Mouse (Mus musculus): ENCODE measurements around the gene 2010111I01Rik. TPM values are rescaled to one million over a fixed set of nuclear protein-coding genes. Genes with fewer than 3 reads are reported as not detected.
"Not testable (repeated sequence)": the region's sequence is repeated elsewhere in the genome, so short reads cannot be mapped to it uniquely, and the experiment has no call there.

The 2010111I01Rik gene
- total RNA-seq, 2 experiments from 2014 or later = 89.8 to 91.4 TPM

DNA sequence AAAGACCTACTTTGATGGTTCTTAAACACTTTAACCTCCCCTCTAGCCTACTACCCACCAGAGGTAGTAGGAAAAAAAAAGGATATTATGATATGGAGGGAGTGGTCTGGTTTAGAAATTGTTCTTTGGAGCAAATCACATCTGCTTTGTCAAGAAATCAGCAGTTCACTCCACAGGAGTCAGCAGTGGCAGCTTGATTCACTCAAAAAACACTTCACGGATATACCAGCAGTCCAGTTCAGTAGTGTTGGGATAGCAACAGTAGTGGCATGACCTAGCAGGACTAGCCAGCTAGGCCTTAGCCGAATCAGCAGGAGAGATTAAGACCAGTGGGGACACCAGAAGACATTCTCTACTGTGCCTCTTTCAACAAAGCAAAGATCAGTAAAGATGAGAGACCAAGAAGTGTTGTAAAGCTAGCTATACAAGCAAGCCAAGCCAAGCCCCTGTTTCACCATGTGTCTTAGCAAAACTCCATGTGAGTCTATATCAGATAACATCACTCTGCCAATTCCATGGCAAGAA lies 110.7 kb downstream of the 2010111I01Rik start:
- no peak for DNase-seq (ENCODE audit: low spot score in 2 of 2)
- no peak for TF ChIP-seq CTCF (conservative IDR thresholded peaks at IDR 0.05)
- no peak overlapping the region for H3K4me3 ChIP-seq
- H3K27ac ChIP-seq = no peak overlapping the region

DNA sequence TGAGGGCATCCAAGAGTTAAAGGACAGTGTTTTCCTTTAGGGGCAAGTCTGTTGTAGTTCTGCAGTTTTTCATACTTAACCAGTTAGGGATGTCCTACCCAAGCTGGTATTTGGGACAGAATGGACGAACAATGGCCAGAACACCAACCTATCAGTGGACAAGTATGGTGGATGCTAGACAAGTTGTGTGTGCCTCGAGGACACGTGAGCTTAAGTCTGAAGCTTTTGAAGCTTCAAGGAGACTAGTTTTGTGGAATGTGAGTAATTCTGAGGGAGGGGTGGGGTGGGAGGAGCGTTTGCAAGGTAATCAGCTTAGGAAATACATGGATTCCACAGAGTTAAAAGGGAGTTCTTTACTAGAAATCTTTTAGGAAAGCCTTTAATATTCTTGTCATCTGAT lies 115.5 kb downstream of the 2010111I01Rik start:
- no peak for DNase-seq (ENCODE audit: low spot score in 2 of 2)
- no peak for TF ChIP-seq CTCF (conservative IDR thresholded peaks at IDR 0.05)
- no peak overlapping the region for H3K27ac ChIP-seq

GRCm38 (mm10) chr13:63080823-63081222 lies 116.1 kb downstream of the 2010111I01Rik start:
- no peak for DNase-seq (ENCODE audit: low spot score in 2 of 2)
- no peak overlapping the region for H3K27ac ChIP-seq
- TF ChIP-seq CTCF (conservative IDR thresholded peaks at IDR 0.05) = no peak
- H3K4me3 ChIP-seq = no peak overlapping the region

More for the DNA sequence above, 115.5 kb downstream of the 2010111I01Rik start:
- H3K4me3 ChIP-seq = no peak overlapping the region

DNA sequence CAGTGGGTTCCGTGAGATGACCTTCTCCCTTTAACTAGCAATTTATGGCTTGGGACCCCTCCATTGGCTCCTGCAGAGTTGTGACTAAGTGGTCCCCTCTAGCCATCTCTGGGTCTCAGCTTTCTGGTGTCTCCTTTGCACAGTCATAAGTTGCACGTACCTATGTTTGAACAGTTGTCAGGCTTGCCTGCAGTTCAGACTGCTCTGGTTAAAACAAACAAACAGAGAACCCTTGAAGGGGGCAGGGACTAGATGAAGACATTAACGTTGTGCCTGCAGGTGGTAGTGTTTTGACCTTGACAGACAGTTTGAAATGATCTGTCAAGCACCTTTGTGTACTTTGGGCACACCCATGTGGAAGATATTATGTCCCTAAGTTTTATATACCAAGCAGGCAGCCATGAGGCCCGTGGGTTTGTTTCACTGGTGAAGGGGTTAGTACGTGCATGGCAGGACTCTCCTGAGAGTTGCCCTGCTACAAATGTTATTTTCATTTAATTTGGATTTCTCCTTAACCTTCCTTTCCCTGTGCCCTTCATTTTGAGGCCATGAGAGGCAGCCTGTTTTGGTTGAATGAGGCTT lies 118.0 kb downstream of the 2010111I01Rik start:
- no peak for DNase-seq (ENCODE audit: low spot score in 2 of 2)
- H3K4me3 ChIP-seq = no peak overlapping the region
- H3K27ac ChIP-seq = no peak overlapping the region
- TF ChIP-seq CTCF (conservative IDR thresholded peaks at IDR 0.05) = no peak

- not testable (repeated sequence) for H3K4me3 ChIP-seq; DNase-seq (ENCODE audit: low spot score in 2 of 2); H3K27ac ChIP-seq
Observed at GRCm38 (mm10) chr13:63083139-63083538, 118.4 kb downstream of the 2010111I01Rik start.

DNA sequence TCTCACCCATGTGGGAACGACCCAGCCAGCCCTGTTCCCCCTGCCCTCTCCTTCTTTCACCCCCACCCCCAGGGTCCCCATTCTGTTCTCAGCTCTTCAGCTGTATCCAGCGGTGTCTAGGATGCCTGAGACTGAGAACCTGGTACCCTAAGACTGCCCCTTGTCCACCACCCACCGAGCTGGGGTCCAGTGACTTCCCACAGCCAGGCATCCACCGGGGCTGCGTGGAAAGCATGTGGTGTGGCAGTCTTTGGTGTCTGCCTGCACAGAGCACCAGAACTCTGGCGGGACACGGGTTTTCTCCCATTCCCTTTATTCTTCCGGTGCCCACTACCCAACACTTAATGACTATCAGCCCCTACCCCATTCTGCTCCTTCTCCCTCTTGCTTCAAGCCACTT lies 119.0 kb downstream of the 2010111I01Rik start:
- DNase-seq (ENCODE audit: low spot score in 2 of 2) = no peak
- no peak overlapping the region for H3K27ac ChIP-seq
- TF ChIP-seq CTCF (conservative IDR thresholded peaks at IDR 0.05) = no peak
- H3K4me3 ChIP-seq = no peak overlapping the region

GRCm38 (mm10) chr13:63087865-63088683 lies 123.4 kb downstream of the 2010111I01Rik start:
- Histone ChIP-seq H3K27ac (peak overlapping the region; percentile 62), H3K4me3 (no peak overlapping the region)
- no peak for DNase-seq (ENCODE audit: low spot score in 2 of 2)
- TF ChIP-seq CTCF (conservative IDR thresholded peaks at IDR 0.05) = no peak

DNA sequence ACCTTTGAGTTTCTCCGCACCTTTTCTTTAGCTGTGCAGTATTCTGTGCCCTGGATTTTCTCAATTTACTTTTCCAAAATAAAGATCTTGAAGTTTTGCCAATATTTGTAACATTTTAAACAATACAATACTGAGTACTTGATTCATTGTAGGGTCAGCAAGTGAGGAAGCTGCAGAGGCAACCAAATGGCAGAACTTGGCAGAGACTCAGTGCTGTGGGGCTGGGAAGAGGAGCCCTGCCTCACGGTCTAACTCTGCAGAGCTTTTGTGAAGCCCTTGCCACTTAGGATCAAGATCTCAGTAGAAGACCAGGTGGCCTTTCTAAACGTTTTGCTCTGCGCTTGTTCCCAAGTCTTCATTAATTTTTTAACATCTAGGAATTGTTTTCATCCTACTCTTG lies 124.8 kb downstream of the 2010111I01Rik start:
- Histone ChIP-seq H3K4me3 (no peak overlapping the region), H3K27ac (peak overlapping the region; percentile 62; the same call in 1 of the 2 replicates)
- no peak for TF ChIP-seq CTCF (conservative IDR thresholded peaks at IDR 0.05)
- DNase-seq (ENCODE audit: low spot score in 2 of 2) = no peak

GRCm38 (mm10) chr13:63091246-63091645 lies 126.6 kb downstream of the 2010111I01Rik start:
- DNase-seq (ENCODE audit: low spot score in 2 of 2) = no peak
- Histone ChIP-seq H3K4me3 (no peak overlapping the region), H3K27ac (no peak overlapping the region)
- TF ChIP-seq CTCF (conservative IDR thresholded peaks at IDR 0.05) = no peak

DNA sequence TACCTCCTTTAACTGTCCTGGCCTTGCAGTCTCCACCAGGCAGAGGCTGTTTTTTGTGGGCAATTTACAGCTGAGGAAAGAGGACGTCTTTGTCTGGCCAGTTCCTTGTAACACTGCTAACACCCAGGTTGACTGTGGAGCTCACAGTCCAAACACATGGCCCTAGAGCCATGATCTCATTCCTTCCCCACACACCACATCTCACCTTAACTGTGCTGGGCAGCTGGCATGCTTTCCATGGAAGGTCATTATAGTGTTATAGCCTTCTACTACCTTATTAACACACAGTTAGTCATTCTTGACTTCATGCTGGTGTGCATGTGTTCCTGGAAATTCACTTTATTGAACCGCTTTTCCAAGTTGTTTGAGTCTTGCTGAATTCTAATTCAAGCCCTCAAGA lies 127.6 kb downstream of the 2010111I01Rik start:
- TF ChIP-seq CTCF (conservative IDR thresholded peaks at IDR 0.05) = no peak
- no peak overlapping the region for H3K4me3 ChIP-seq
- H3K27ac ChIP-seq = no peak overlapping the region
- no peak for DNase-seq (ENCODE audit: low spot score in 2 of 2)

GRCm38 (mm10) chr13:63092874-63093273 lies 128.2 kb downstream of the 2010111I01Rik start:
- no peak for DNase-seq (ENCODE audit: low spot score in 2 of 2)
- no peak overlapping the region for H3K4me3 ChIP-seq
- no peak for TF ChIP-seq CTCF (conservative IDR thresholded peaks at IDR 0.05)
- no peak overlapping the region for H3K27ac ChIP-seq

DNA sequence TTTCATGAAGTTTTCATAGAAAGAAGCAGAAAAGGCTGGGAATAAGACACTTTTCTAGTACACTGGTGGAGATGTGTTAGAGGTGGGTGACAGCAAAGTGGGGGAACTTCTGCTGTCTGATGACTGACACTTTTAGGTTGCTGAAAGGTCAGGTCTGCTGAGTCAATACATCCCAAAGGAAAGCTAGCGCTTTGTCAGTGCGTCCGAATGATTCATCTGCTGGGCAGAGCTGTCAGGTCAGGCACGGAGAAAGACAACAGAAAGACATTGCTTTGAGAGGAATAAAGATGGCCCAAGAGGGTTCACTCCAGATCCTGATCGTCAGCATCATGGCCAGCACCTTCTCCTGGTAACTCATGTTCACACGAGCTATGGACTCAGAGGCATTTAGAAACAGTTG lies 128.9 kb downstream of the 2010111I01Rik start:
- Histone ChIP-seq H3K27ac (no peak overlapping the region), H3K4me3 (no peak overlapping the region)
- no peak for TF ChIP-seq CTCF (conservative IDR thresholded peaks at IDR 0.05)
- no peak for DNase-seq (ENCODE audit: low spot score in 2 of 2)

- DNase-seq (ENCODE audit: low spot score in 2 of 2) = no peak
- no peak overlapping the region for H3K4me3 ChIP-seq
- peak overlapping the region; percentile 39; the same call in 1 of the 2 replicates for H3K27ac ChIP-seq
- TF ChIP-seq CTCF (conservative IDR thresholded peaks at IDR 0.05) = no peak
Observed at GRCm38 (mm10) chr13:63094317-63095131, 129.8 kb downstream of the 2010111I01Rik start.

All from layer of hippocampus, adult 2 months (tissue).